Mouse (Mus musculus): ENCODE data around the gene Ldlrad3. TPM values are rescaled to one million over a fixed set of nuclear protein-coding genes. Genes with fewer than 3 reads are reported as not detected.

Gene Ldlrad3
- total RNA-seq, 2 experiments from 2014 or later: 1.7 to 1.9 TPM

DNA sequence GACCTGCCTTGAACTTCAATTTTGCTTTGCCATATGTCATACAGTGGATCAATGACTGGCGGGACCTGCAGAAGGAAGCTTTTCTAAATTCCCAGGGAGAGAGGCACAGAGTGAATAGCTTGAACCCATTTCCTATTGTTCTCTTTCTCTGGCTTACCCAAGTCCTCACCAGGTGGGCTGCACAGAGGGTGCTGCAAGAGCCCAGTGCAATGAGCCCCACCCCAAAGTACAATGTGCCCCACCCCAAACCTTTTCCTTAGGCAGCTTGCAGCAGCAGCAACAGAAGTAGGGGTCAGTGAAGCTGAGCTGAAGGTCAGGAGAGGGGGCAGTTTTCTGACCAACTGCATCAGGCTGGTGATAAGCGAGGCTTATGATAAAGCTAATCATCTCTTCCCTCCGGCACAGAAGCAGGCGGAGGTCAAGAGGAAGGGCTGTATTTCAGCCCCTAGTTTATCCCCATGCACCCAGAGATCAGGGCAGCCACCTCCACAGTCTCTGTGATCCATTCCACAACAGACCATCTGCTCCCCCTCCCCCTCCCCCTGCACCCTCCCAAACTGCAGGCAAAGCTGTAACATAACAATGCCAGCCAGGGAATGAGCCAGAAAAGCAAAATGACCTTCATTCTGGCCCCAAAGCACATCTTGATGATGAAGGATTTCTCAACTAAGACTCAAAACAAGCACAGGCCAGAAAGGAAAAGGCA is 64.6 kb downstream of the Ldlrad3 start:
- ATAC-seq (replicated peaks; ENCODE audit: low FRiP score, low TSS enrichment, poor library complexity, severe bottlenecking): no peak

DNA sequence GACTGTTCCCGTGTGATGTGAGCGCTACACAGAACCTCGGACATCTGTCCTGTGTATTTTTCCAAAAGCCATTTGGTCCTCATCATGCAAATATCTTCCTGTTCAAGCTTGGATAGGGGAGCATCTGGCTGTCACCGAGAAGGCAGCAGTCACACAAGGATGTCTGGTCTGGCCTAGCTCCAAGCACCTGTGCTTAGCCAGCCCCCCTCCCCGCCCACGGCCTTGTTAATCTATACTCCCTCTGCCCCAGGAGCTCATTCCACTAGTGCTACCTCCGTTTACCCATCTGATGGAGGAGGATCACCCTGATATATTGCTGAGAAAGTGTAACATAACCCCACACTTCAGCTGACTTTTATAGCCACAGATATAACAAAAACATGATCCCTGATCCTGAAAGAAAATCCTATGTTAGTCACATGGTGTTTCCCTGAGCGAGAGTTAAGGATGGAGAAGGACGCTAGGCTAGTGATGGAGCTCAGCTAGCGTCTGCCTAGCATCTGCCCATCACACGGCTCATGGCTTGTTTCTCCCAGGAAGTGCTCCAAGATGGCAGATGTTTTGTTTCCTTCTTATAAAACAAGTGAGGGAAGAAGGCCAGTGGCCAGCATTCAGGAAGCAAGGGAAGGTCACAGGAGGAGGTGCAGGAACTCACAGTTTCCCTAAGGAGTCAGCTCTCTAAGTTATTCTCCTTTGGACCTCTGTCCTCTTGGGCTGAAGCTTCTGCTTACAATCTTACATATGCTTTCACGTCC is 66.3 kb downstream of the Ldlrad3 start:
- 0 out of 2 replicates have a peak, but pooled peaks have one; percentile 18 for ATAC-seq (replicated peaks; ENCODE audit: low FRiP score, low TSS enrichment, poor library complexity, severe bottlenecking)

GRCm38 (mm10) chr2:102118988-102119460 is 67.2 kb downstream of the Ldlrad3 start:
- ATAC-seq (replicated peaks; ENCODE audit: low FRiP score, low TSS enrichment, poor library complexity, severe bottlenecking): no peak

- no peak for ATAC-seq (replicated peaks; ENCODE audit: low FRiP score, low TSS enrichment, poor library complexity, severe bottlenecking)
Measured at GRCm38 (mm10) chr2:102117402-102117760, 68.8 kb downstream of the Ldlrad3 start.

DNA sequence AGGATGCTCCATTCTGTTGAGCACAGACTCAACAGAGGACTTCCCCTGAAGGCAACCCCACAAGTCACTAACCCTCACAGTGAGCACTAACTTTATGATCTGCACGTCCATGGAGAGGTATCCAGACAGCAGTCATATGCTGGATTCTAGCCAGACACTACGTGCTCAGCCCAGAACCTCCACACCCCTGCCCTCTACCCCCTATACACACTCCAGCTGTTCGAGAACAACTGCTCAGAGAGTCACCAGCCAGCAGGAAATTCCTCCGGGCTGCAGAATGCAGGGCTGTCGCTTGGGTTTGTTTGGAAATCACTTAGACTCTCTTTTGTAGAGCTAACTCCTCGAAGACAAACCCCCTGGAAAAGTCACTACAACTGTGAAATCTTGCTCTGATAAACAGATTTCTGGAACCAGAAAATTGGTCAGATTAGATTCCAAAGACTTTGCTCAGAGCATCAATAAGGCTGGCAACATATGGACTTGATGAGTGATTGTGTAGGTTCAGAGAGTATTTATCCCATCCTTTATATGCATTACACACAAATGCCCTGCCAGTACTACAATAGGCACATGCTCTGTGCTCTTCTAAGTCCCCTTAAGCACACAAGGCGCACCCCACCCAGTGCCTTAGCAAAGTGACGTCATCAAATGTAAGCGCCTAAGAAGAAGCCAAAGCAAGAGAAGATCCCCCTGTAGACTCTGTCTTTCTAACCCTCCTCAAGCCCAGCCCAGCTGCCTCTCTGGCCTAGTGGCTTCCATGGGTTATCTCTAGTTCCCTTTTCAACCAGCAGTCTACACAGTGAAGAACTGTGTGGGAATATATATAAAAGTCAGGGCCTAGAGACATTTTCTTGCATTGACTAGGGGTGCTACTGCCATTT is 69.4 kb downstream of the Ldlrad3 start:
- no peak for ATAC-seq (replicated peaks; ENCODE audit: low FRiP score, low TSS enrichment, poor library complexity, severe bottlenecking)

DNA sequence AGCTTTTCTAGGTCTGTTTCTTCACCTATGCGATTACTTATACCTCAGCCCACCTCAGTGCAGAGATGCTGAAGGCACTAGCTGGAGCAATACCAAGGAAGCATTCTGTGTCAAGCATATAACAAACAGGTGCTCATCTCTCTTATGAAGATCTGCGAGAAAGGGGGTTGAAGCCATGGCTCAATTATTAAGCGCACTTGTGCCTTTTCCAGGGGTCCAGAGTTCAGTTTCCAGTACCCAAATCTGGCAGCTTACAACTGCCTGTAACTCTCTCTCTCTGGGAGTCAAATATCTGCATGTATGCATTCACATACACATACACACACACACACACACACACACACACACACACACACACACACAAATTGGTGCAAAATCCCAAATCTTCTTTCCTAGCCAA is 72.4 kb downstream of the Ldlrad3 start:
- ATAC-seq (replicated peaks; ENCODE audit: low FRiP score, low TSS enrichment, poor library complexity, severe bottlenecking): no peak

DNA sequence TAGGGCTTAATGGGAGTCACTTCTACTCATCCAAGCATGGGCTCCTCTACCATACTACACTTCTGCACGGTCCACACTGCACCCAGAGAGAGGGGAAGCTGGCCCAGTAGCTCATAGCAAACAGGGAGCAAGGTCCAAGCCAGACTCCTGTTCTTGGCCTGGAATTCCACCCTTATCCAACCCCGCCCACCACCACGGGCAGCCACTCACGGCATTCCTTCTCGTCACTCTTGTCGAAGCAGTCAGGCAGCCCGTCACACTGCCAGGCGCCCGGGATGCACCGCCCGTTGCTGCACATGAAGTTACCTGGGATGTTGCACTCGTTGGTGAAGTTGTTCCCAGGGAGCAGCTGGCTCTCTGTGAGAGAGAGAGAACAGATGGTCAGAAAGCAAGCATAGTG is 72.9 kb downstream of the Ldlrad3 start:
- no peak for ATAC-seq (replicated peaks; ENCODE audit: low FRiP score, low TSS enrichment, poor library complexity, severe bottlenecking)

GRCm38 (mm10) chr2:102111906-102112499 is 74.2 kb downstream of the Ldlrad3 start:
- ATAC-seq (replicated peaks; ENCODE audit: low FRiP score, low TSS enrichment, poor library complexity, severe bottlenecking): no peak

- no peak for ATAC-seq (replicated peaks; ENCODE audit: low FRiP score, low TSS enrichment, poor library complexity, severe bottlenecking)
Measured at GRCm38 (mm10) chr2:102110306-102110705, 75.9 kb downstream of the Ldlrad3 start.

DNA sequence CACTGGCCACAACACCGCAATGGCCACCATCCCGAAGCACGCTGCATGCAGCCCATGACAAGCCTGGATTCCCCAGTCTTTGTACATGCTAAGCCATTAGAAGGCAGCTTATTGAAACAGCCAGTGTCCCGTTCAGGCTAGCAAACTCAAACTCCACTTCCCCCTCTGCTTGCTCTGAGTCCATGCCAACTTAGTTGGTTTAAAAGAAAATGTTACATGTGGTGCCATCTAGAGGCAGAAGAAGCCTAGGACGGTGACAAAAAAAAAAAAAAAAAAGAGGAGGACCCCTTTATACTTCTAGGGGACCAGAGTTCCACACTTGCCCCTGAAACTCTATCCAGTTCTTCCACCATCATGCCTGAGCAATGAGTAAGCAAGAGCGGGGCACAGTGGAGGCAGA is 78.9 kb downstream of the Ldlrad3 start:
- 0 out of 2 replicates have a peak, but pooled peaks have one; percentile 26 for ATAC-seq (replicated peaks; ENCODE audit: low FRiP score, low TSS enrichment, poor library complexity, severe bottlenecking)

DNA sequence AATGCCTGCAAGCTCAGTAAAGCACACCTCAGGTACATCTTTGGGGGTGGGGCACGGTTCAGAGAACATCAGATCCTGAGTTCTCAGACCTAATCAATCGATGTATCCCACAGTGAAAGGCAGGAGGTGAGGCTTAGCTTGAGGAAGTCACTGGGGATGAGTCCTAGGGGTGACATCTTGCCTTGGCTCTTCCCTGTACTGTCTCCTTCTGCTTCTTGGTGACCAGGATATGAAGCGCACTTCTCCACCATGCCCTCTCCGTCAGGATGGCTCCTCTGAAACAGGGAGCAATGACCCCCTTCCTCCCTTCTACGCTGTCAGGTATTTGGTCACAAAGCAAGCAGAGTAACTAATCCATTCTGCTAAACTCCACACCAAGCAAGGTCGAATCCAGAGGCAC is 79.5 kb downstream of the Ldlrad3 start:
- ATAC-seq (replicated peaks; ENCODE audit: low FRiP score, low TSS enrichment, poor library complexity, severe bottlenecking): no peak

DNA sequence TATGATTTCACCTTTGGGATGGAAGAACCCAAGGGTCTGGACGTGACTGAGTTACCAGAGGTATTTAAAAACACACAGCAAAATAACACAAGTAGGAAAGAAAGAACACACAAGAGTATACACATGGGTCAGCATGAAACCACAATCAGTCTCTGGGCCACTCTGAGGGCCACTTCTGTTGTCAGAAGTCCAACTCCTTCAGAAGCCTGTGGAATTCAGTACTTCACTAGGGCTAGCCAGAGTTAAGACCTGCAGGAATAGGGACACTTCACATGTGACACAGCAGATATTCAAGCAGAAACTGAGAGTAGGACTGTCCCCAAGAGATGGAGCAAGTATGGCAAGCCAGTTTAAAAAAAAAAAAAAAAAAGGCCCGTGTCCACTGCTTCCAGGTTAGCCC is 80.7 kb downstream of the Ldlrad3 start:
- no peak for ATAC-seq (replicated peaks; ENCODE audit: low FRiP score, low TSS enrichment, poor library complexity, severe bottlenecking)

DNA sequence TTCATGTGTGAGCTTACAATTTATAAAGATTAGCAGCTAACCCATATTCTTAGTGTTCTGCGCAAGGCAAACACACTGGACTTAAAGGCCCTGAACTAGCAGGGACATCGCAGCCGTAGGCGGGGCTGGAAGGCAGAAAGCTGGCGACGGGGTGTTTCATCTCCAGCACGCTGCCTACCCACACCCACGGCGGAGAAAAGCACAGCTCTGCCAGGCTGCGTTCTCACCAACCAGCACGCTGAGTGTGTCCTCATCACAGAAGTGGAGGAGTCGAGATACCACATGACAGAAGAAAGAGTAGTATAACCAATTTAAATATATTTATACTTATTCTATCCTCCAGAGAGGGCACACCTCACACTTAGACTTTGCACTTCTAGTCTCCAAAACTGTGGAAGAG is 82.2 kb downstream of the Ldlrad3 start:
- no peak for ATAC-seq (replicated peaks; ENCODE audit: low FRiP score, low TSS enrichment, poor library complexity, severe bottlenecking)

- no peak for ATAC-seq (replicated peaks; ENCODE audit: low FRiP score, low TSS enrichment, poor library complexity, severe bottlenecking)
Measured at GRCm38 (mm10) chr2:102100490-102100889, 85.7 kb downstream of the Ldlrad3 start.

DNA sequence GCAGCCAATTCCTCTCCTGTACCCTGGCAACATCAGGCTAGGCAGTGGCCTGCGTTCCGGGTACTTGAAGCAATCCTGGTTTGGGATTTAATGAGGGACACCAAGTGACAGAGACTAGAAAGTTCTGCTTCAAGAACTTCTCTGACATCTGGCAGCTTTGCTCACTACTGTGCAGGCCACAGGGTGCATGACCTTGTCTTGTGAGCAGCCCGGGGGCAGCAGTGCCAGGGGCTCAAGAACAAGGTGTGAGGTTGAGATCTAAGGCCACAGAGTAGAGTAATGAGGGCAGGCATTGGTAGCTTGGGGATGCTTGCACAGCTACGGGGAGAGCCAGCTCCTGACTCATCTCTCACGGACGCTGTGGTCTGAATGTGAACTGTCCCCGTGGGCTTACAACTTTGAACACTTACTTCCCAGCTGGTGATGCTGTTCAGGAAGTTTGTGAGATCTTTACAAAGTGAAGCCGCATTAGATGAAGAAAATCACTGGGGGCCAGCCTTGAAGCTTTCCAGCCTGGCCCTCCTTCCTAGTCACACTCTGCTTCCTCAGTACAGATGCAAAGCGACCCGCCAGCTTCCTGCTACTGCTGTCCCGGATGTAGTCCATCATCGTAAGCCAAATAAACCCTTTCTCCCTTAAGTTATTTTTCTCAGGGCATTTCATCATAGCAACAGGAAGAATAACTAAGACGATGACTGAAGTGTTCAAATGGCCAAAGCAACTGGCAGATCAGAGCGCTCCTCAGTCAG is 86.3 kb downstream of the Ldlrad3 start:
- no peak for ATAC-seq (replicated peaks; ENCODE audit: low FRiP score, low TSS enrichment, poor library complexity, severe bottlenecking)

- no peak for ATAC-seq (replicated peaks; ENCODE audit: low FRiP score, low TSS enrichment, poor library complexity, severe bottlenecking)
Measured at GRCm38 (mm10) chr2:102099261-102099660, 86.9 kb downstream of the Ldlrad3 start.

- no peak for ATAC-seq (replicated peaks; ENCODE audit: low FRiP score, low TSS enrichment, poor library complexity, severe bottlenecking)
Measured at GRCm38 (mm10) chr2:102094773-102095172, 91.4 kb downstream of the Ldlrad3 start.

DNA sequence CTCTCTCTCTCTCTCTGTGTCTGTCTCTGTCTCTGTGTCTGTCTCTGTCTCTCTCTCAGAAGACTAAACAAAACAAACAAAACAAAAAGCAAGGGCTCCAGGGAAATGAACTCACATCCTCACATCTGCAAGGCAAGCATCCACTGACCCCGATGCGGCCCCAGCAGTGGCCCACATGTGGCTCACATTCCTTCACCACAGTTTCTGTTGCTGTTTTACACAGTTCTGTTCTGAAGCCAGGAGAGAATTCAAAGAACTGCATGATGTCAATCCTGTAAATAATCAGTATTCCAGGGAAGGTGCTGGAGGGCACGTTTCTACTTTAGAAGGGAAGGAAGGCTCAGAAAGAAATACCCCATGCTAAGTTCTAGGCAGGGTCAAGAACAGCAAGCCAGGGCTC is 91.9 kb downstream of the Ldlrad3 start:
- ATAC-seq (replicated peaks; ENCODE audit: low FRiP score, low TSS enrichment, poor library complexity, severe bottlenecking): no peak

DNA sequence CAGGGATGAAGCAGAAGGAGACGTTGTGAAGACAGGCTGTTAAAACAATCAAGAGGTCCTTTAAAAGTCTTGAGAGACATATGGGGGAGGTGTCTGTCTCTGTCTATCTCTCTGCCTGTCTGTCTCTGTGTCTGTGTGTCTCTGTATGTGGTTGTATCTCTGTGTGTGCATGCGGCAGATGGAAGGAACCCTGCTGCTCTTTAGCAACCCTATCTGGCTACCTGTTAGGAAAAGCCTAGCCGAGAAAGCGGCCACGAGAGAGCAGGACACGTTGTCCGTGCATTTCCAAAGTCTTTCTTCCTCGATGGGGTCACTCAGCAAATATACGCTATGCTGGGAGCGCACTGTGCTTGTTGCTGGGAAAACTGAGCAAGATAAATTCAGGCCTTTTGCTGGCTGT is 93.6 kb downstream of the Ldlrad3 start:
- no peak for ATAC-seq (replicated peaks; ENCODE audit: low FRiP score, low TSS enrichment, poor library complexity, severe bottlenecking)

All from megakaryocyte-erythroid progenitor cell, adult 5-6 weeks (primary cell).